Mouse (Mus musculus) gastrocnemius, postnatal 25 days (tissue): ENCODE results near the gene Lnpep. TPM values are rescaled to one million over a fixed set of nuclear protein-coding genes. Genes with fewer than 3 reads are reported as not detected.
"Not testable (repeated sequence)": the region's sequence is repeated elsewhere in the genome, so short reads cannot be mapped to it uniquely, and the experiment has no call there.

ENCODE experiments used
- DNase-seq: peaks from one replicate; pipeline ENCODE4 v3.0.0; 2022
- total RNA-seq, 2 experiments: library from RNA; stranded (reverse); gene quantifications; 1 replicate in 1 of 2; 2 replicates in 1 of 2; pipeline ENCODE4 v1.2.3; 2021

Lnpep gene
- total RNA-seq, 2 experiments from 2014 or later: 68.2 to 68.4 TPM

DNA sequence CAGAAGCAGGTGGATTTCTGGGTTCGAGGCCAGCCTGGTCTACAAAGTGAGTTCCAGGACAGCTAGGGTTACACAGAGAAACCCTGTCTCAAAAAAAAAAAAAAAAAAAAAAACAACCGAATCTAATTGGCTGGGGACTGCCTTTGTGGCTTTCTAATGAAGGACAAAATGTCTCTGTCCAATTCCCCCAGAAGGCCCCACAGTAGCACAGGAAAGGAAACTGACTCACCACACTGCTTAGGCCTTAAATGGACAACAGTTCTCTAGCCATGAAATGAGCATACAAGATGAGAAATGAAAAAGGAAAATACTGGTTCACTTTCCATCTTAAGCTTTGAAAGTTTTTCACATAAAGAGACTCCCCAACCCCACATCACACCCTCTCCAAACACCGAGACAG, 15.3 kb downstream of the Lnpep start:
- DNase-seq: no peak

DNA sequence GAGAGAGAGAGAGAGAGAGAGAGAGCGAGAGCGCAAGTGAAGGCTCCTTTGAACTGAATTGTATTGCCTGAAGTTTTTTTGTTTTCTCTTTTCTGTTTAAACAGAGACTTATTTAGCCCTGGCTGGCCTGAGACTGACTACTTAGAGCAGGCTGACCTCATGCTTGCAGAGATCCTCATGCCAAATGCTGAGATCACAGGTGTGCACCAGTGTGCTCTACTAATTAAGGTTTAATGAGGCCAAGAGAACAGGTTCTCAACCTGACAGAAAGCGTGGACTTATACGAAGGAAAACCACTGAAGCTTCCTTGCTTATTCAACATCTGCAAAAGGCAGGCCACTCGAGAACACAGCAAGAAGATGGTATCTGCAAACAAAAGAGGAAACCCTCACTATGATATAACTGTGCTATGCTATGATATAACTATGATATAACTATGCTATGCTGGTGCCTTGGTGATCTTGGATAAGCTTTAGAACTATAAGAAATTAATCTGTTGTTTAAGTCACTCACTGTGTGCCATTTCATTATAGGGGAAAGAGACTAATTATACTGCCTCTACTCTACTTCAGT, 16.3 kb downstream of the Lnpep start:
- no peak for DNase-seq

- DNase-seq: no peak
These were observed 20.3 kb downstream of the Lnpep start for GRCm38 (mm10) chr17:17604554-17604953.

- no peak for DNase-seq
These were observed 21.2 kb downstream of the Lnpep start for GRCm38 (mm10) chr17:17603609-17604008.

GRCm38 (mm10) chr17:17602786-17603185, 22.1 kb downstream of the Lnpep start:
- no peak for DNase-seq

DNA sequence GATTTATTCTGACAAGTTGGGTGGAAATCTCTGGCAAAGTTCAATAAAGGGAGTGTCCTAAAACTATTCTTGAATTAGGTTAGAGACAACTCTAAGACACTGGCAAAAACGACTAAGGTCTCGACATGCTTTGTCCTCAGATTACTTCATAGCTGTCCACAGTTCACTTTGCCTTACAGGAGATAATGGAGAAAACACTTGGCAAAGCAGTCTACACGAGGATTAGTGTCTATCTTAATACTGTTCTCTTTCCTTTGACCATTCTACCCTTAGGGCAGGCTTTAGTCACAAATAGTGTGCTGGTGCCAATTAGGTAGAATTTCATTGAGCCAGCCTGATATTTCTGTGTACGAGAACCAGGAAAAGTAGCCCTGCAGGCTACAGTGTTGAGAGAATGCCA, 22.5 kb downstream of the Lnpep start:
- DNase-seq: no peak

DNA sequence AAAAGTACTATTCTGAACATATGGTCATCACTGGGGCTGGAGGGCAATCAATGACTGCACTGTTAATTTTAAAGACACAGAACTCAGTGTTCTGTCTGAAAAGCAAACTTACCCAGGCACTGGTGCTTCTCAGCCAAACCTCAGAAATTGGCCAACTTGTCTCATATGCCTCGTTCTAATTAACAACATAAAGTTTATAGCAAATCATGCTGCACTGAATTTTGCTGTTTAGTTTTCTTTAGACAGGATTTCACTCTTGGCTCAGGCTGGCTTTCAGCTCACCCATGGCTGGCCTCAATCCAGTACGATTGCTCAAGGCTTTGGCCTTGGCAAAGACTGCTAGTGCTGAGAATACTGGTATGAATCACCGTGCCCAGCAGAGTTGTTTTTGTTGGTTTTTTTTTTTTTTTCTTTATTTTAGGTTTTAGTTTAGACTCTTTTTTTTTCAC, 24.0 kb downstream of the Lnpep start:
- peak; percentile 83 for DNase-seq

DNA sequence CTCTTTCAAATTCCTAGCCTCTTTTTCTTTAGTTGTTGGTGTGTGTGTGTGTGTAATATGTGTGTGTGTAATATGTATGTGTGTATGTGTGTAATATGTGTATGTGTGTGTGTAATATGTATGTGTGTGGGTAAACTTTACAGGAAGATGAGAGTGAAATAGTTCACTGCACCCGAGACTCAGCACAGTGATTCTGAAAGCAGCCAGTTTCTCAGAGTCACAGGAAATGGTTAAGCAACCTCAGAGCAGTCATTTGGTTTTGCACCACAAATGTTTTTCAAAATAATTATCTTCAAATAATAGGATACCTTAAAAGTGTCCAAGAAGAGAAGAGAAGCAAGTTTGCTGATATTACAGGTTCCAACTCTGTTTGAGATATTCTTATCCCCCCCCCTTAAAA, 24.8 kb downstream of the Lnpep start:
- no peak for DNase-seq

GRCm38 (mm10) chr17:17598355-17598754, 26.5 kb downstream of the Lnpep start:
- no peak for DNase-seq

DNA sequence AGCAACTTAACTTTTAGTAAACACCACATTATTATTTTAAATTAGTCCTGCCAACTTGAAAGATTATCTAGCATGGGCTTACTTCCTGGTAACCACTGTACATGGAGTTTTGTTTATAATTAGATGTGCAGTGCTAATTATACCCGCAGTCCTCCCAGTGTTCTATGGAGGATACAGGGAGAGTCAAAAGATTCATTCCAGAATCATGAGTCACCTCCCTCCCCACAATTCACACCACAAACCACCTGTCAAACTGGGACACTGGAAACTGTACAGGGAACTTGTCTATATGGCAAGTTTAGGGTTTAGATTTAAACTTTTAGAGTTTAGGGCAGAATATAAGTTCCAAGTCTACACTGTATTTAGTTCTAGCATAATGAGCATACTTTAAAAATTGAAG, 31.9 kb downstream of the Lnpep start:
- DNase-seq: no peak

DNA sequence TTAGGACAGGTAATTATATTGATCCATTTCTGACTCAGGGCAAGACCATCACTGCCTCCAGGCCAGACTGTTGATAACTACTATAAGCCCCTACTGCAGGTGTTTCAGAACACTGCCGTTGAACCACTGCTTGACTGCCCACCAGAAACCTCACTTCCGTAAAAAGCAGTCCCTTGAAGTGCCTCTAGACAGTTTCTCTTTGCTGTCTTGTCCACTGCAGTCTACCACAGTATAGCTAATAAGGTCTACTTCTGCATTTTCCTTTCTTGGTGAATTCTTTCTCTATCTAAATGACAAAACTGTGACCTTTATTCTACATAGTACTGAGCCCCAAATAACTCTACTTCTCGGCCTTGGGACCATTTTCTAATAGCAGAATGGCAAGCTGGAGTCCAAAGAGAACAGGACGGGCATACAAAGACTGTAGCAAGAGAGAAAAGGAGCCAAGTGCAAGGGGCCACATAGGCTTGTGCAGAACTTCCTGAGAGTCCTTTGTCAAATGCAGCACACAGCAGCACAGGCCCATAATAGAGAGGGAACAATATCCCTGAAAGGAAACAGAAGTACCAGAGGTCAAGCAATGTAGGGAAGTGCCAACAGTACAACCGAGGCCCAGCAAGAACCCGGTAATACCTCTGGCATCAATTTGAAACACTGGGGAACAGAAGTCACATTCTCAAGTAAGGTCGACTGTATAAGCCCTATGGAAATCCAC, 37.4 kb downstream of the Lnpep start:
- no peak for DNase-seq

DNA sequence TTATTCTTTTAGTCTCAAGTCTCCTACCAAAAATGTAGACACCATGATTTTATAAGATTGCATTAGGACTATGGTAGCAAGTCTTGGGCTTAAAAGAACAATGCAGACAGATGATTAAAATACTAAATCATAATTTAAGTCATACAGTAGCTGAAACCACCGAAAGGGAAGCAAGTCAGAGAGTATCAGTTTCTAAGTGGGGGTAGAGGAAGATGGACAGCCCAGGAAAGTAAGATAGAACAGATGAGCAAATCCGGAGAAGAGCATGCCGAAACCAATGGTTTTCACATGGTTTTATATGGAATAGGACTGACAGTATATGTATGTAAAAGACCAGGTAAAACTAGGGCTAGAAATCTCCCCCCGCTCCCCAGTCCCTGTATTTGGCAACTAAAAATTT, 39.7 kb downstream of the Lnpep start:
- no peak for DNase-seq

- no peak for DNase-seq
These were observed 41.0 kb downstream of the Lnpep start for GRCm38 (mm10) chr17:17583896-17584295.

DNA sequence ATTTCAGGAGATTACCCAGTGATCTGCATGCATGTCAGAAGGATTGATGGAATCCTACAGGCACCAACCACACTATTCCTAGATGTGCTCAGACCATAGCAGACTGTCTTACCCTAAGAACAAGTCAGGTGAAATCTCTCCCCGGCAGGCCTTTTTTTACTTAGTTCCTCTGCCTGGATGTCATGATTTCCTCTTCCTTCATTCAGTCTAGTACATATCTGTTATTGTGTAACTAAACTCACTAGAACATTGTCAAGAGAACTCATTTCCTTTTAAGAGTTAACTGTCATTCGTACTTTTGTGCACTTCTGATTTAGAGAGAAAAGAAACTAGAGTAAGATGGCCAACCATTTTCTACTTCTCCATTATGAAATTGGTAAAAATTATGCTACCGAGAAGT, 43.6 kb downstream of the Lnpep start:
- no peak for DNase-seq

DNA sequence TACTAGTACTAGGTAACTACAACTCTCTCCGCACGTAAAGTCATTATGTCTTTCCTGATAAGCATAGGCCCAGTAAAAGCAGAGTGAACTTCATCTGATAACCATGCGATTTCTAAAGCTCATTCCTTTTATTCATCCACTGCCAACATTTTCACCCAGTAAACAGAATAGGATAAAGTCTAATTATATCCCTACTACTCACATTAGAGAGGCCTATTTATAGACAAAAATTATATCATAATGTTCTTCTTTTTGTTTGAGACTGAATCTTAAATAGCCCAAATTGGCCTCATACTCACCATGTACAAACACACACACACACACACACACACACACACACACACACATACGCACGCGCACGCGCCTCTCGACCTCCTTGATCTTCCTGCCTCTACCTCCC, 48.5 kb downstream of the Lnpep start:
- DNase-seq: no peak

DNA sequence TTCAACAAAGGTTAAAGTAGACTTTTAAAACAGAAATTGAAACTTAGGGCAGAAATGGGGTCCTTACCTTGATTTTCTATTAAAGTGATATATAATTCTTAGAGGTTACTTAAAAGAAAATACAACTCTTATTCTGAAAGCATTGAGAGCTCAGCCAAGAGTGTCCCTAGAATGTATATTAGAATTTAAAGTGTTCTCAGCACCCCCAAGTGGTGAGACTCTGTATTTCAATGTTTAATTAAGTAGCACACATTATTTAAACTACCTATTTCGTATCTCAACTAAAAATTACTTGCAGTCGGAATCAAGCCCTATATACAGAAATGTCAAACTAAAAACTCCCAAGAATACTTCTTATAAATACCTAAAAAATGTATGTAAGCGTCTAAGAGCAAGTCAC, 57.8 kb downstream of the Lnpep start:
- no peak for DNase-seq

GRCm38 (mm10) chr17:17548958-17549357, 75.9 kb downstream of the Lnpep start:
- DNase-seq: no peak

- no peak for DNase-seq
These were observed 93.5 kb downstream of the Lnpep start for GRCm38 (mm10) chr17:17531338-17531737.

- DNase-seq: no peak
These were observed 108.3 kb downstream of the Lnpep start for GRCm38 (mm10) chr17:17516384-17517016.

- no peak for DNase-seq
These were observed 118.2 kb downstream of the Lnpep start for GRCm38 (mm10) chr17:17506677-17507076.

DNA sequence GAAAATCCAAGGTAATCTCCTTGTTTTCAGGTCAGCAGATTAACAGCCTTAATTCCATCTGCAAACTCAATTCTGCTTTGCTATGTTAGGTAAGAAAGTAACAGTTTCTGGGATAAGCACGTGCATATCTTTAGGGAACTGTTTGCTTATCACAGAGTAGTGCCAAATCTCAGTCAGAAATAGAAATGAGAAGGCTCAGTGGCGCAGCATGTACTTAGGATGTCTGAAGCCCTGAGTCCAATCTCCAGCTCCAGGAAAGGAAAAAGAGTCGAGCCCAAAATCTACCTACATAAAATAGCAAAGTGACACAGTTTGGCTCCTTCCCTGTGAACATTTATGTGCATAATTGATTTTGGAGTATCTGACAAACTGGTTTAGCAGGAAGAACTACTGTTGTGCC, 125.6 kb downstream of the Lnpep start:
- no peak for DNase-seq

DNA sequence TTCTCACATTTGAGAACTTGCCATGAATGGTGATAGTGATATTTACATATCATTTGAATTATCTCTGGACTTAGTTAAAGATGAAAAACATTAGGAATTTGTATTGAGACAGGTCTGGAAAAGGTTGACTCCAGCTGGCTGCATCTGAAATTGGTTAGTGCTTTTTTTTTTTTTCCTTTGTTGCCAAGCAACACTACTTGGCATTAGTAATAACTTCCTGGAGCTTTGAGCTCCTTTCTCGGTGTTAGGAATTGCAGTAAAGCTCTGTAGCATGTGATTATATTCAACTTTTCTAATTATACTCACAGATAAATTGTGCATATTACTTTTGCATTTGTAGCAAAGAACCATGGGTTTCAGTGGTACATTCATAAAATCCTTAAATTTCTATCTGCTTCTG, 126.0 kb downstream of the Lnpep start:
- no peak for DNase-seq

GRCm38 (mm10) chr17:17496730-17497129, 128.1 kb downstream of the Lnpep start:
- no peak for DNase-seq

DNA sequence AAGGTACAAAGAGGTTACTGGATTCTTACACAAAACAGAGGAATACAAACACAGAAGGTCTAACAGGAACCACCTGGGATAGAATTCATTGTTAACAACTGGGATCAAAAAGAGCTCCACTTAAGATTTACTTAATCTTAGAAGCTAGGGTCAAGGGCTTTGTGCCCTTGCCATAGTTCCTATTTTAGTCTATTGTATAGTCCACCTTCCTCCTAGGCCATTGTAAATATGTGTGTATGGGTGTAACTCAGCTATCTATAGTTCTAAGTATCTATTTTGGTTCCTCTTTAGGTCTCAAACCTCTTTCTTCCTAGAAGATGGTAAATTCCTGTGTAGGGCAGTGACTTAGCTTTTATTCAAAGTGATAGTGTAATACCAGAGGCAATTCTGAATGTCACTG, 128.6 kb downstream of the Lnpep start:
- not testable (repeated sequence) for DNase-seq
